Mouse (Mus musculus) brain, embryonic 14.5 days (tissue): ENCODE results near the gene Pamr1.

Experiments
- CTCF ChIP-seq: fragments of 200-500 bp; IDR thresholded peaks from 2 replicates; pipeline ENCODE4 v1.5.1; 2012; ENCODE audit warnings: inconsistent platforms, mild to moderate bottlenecking, moderate library complexity, borderline replicate concordance; ENCODE audit not compliant: insufficient read depth, insufficient read length; ENCODE audit errors: extremely low read depth
- POLR2A ChIP-seq: fragments of 200-500 bp; IDR thresholded peaks from 2 replicates; pipeline ENCODE4 v1.6.1; 2012; ENCODE audit warnings: mild to moderate bottlenecking, inconsistent platforms, borderline replicate concordance; ENCODE audit not compliant: poor library complexity, insufficient read depth, insufficient read length, severe bottlenecking; ENCODE audit errors: extremely low read depth

GRCm38 (mm10) chr2:102616637-102617036, 66.8 kb downstream of the Pamr1 start:
- TF ChIP-seq CTCF (no peak), POLR2A (no peak)
